Mouse (Mus musculus): ENCODE data around the gene Bcl9l.

DNA sequence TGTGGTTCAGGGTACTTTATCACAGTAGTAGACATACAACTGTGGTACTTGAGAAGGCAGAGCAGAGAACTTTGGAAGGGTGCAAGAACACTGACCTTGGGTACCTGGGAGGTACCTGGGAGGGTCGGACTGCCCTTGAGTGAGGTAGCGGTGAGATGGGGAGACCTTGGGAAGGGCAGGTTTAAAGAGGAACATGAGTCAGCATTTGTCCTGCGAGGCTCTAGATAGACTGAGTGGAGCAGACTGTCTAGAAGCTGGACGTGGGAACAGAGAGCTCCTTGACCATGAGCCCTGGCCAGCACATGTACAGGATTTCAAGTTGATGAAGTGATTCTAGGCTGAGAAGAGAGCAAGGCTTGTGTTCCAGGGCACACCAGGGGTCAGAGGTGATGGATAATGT lies 59.7 kb downstream of the Bcl9l start:
- TF ChIP-seq CTCF (IDR thresholded peaks at IDR 0.05; ENCODE audit: borderline replicate concordance, insufficient read depth, low read length) (no peak), POLR2A (IDR thresholded peaks at IDR 0.05; ENCODE audit: low read depth, low read length) (no peak)
